Mouse (Mus musculus) T-cell, adult 2 months (primary cell): Measurements from ENCODE around the gene Slc24a4.

Experiments
- DNase-seq: peaks from one replicate; pipeline ENCODE4 v3.0.0; 2022; ENCODE audit warnings: low spot score

Gene Slc24a4

GRCm38 (mm10) chr12:102128081-102128790, at the start of gene Slc24a4:
Gene Slc24a4, plus strand, starts transcription at chr12:102128733.
- no peak for DNase-seq

- no peak for DNase-seq
Measured at GRCm38 (mm10) chr12:102082648-102083425, 45.7 kb upstream of the Slc24a4 start.

GRCm38 (mm10) chr12:102090535-102090934, 38.0 kb upstream of the Slc24a4 start:
- DNase-seq, result no peak

- no peak for DNase-seq
Measured at GRCm38 (mm10) chr12:102092342-102093094, 36.0 kb upstream of the Slc24a4 start.

- DNase-seq, result no peak
Measured at GRCm38 (mm10) chr12:102105990-102106389, 22.5 kb upstream of the Slc24a4 start.

- DNase-seq, result no peak
Measured at GRCm38 (mm10) chr12:102108851-102109250, 19.7 kb upstream of the Slc24a4 start.

- DNase-seq, result no peak
Measured at GRCm38 (mm10) chr12:102112491-102112890, 16.0 kb upstream of the Slc24a4 start.

- DNase-seq, result no peak
Measured at GRCm38 (mm10) chr12:102112901-102113300, 15.6 kb upstream of the Slc24a4 start.

- DNase-seq, result no peak
Measured at GRCm38 (mm10) chr12:102113391-102113790, 15.1 kb upstream of the Slc24a4 start.

- DNase-seq, result no peak
Measured at GRCm38 (mm10) chr12:102116580-102116979, 12.0 kb upstream of the Slc24a4 start.

GRCm38 (mm10) chr12:102118014-102118413, 10.5 kb upstream of the Slc24a4 start:
- no peak for DNase-seq

GRCm38 (mm10) chr12:102127601-102128000, 932 bp upstream of the Slc24a4 start:
- no peak for DNase-seq

- DNase-seq, result no peak
Measured at GRCm38 (mm10) chr12:102128791-102129507, 416 bp downstream of the Slc24a4 start.

- DNase-seq, result no peak
Measured at GRCm38 (mm10) chr12:102129508-102130030, 1.0 kb downstream of the Slc24a4 start.

- DNase-seq, result no peak
Measured at GRCm38 (mm10) chr12:102139710-102140109, 11.2 kb downstream of the Slc24a4 start.

- no peak for DNase-seq
Measured at GRCm38 (mm10) chr12:102141330-102141729, 12.8 kb downstream of the Slc24a4 start.

- DNase-seq, result no peak
Measured at GRCm38 (mm10) chr12:102147678-102148077, 19.1 kb downstream of the Slc24a4 start.

- DNase-seq, result no peak
Measured at GRCm38 (mm10) chr12:102148746-102149145, 20.2 kb downstream of the Slc24a4 start.

GRCm38 (mm10) chr12:102151185-102151584, 22.7 kb downstream of the Slc24a4 start:
- DNase-seq, result no peak

GRCm38 (mm10) chr12:102153796-102154195, 25.3 kb downstream of the Slc24a4 start:
- DNase-seq, result no peak

- no peak for DNase-seq
Measured at GRCm38 (mm10) chr12:102154815-102155214, 26.3 kb downstream of the Slc24a4 start.

GRCm38 (mm10) chr12:102164632-102165031, 36.1 kb downstream of the Slc24a4 start:
- no peak for DNase-seq
